Mouse (Mus musculus) forebrain, postnatal 0 days (tissue): ENCODE results near the gene Gm49776. TPM values are rescaled to one million over a fixed set of nuclear protein-coding genes. Genes with fewer than 3 reads are reported as not detected.
A peak's percentile ranks its signal among the peaks of the same experiment; 100 is the strongest.

Experiments
- ATAC-seq: fragments of 200-750 bp; cut with Nextera tagmentation; 2 replicates; pipeline ENCODE4 v1.8.0; 2017; ENCODE audit warnings: mild to moderate bottlenecking, moderate library complexity
- DNase-seq: peaks from one replicate; pipeline ENCODE4 v3.0.0-alpha.2; 2015
- H3K27ac ChIP-seq: fragments of 300-500 bp; sonication (generic); 2 replicates; pipeline ENCODE4 v1.5.1; 2014; ENCODE audit warnings: low read depth, mild to moderate bottlenecking, antibody characterized with exemption, low read length, moderate library complexity, mixed read lengths
- H3K27me3 ChIP-seq: fragments of 300-500 bp; sonication (generic); 2 replicates; pipeline ENCODE4 v1.6.1; 2014; ENCODE audit warnings: mild to moderate bottlenecking, low read length, mixed read lengths; ENCODE audit not compliant: insufficient read depth
- H3K36me3 ChIP-seq: fragments of 300-500 bp; sonication (generic); 2 replicates; pipeline ENCODE4 v1.6.1; 2014; ENCODE audit warnings: mild to moderate bottlenecking, moderate library complexity; ENCODE audit not compliant: insufficient read depth
- H3K4me1 ChIP-seq: fragments of 300-500 bp; sonication (generic); 2 replicates; pipeline ENCODE4 v1.6.1; 2014; ENCODE audit warnings: antibody characterized with exemption; ENCODE audit not compliant: insufficient read depth
- H3K4me2 ChIP-seq: fragments of 300-500 bp; sonication (generic); 2 replicates; pipeline ENCODE4 v1.6.1; 2014; ENCODE audit warnings: low read depth, mild to moderate bottlenecking, moderate library complexity
- H3K4me3 ChIP-seq: fragments of 300-500 bp; sonication (generic); 2 replicates; pipeline ENCODE4 v1.5.1; 2014; ENCODE audit warnings: low read depth, low read length, mixed read lengths
- H3K9ac ChIP-seq: fragments of 300-500 bp; sonication (generic); 2 replicates; pipeline ENCODE4 v1.6.1; 2014; ENCODE audit warnings: mild to moderate bottlenecking
- H3K9me3 ChIP-seq: fragments of 300-500 bp; sonication (generic); 2 replicates; pipeline ENCODE4 v1.6.1; 2016; ENCODE audit warnings: low read length
- CTCF ChIP-seq: sonication (generic); IDR thresholded peaks from 2 replicates; pipeline ENCODE4 v1.5.1; 2016; ENCODE audit warnings: antibody characterized with exemption, control low read depth, low read depth
- WGBS: fragments of 180-500 bp; shearing (Covaris S2); extraction: QIAGEN DNeasy Blood & Tissue Kit; methylation state at CpG from one replicate; pipeline ENCODE4 v1.1.7; 2014; 5-methylcytosine and 5-hydroxymethylcytosine counted together
- polyA plus RNA-seq: library from polyadenylated mRNA; unstranded; fragments of >200 nt; fragmentation: Nextera tagmentation; extraction: Ambion mirVana; gene quantifications from 2 replicates; pipeline ENCODE4 v1.2.1, GENCODE M21; 2015
- total RNA-seq: library from RNA; depleted of rRNA; stranded (reverse); fragments of >200 nt; gene quantifications from 2 replicates; pipeline ENCODE4 v1.2.3, GENCODE M21; 2014

Gene Gm49776
- total and polyA plus RNA-seq, 2 experiments from 2014 or later: 3.1 TPM; not detected in 1

DNA sequence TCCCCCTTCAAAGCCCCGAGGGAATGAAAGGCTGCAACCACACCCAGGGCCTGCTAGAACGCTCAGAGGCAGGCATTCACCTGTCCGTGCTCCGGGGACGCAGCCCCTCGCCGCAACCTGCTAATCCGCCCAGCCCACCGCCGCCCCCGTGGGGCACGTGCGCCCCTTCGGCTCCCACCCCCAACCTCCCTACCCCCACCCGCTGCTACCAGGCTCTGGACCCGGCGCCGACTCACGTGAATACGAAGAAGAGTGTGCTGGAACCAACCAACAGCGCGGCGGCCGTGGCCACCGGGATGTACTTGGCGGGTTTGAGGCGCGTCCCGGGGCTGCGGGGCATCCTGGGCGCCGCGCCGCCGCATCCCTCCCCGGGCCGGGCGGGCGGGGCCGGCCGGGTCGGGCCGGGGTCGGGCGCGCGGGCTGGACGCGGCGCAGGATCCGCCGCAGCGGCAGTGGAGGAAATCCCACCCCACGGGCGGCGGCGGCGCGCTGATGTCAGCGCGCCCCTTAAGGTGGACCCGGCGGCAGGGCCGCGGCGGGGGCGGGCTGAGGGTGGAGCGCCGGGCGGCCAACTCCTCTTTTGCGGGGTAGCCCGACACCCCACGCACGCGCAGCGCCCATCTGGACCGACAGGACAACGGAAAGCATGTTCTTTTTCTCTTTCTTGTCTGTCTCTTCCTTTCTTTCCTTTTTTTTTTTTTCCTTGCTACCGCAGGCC is 23.3 kb downstream of the Gm49776 start, which contains the start of gene Zdhhc8:
Zdhhc8 (minus strand) TSS at position 466 of the 718 bp plus-strand sequence.
- Histone ChIP-seq H3K4me1 (peaks cover 10% of the 10 kb centered on the region), H3K27me3 (no peaks in the 10 kb centered on the region), H3K9me3 (no peaks in the 10 kb centered on the region), H3K36me3 (peaks cover 18% of the 10 kb centered on the region), H3K4me3 (peak within 1 kb of the TSS; percentile 84), H3K27ac (peak within 1 kb of the TSS; percentile 89), H3K9ac (peak within 1 kb of the TSS; percentile 81), H3K4me2 (peak within 1 kb of the TSS; percentile 85)
- ATAC-seq (peak; percentile 90), DNase-seq (peak; percentile 84)
- TF ChIP-seq CTCF: no peak
- 1% methylated on average over 51 of the region's 79 CpGs for WGBS

DNA sequence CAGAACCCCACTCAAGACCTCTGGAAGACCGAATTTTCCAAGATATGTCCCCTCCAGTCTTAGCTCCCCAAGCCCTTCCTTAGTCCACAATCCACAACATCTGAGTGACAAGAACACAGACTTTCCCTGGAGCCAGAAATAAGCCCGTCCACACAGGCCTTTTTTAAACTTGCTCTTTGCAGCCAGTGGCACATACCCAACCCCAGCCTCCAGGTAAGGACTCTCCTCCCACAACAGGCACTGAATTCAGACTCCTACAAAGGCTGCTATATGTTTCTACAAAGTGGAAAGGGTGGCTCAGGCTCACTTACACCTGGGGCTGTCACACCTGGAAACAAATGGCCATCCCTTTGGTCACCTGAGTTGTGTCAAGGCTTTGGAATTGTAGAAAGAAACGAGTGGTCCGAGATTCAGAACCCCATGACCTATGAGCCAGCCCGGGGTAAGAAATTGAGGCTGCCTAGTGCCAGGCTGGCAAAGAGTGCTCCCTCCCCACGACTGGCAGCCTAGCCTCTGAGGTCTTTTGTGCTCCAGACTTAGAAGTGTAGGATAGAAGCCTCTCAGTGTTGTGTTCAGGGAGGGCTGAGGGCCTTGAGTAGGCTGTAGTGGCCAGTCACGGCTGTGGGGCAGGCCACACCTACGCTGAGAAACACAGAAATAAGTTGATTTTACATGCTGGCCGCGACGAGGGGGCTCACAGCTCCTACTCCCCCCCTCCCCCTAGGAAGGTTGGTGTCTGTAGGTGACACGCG is 24.0 kb downstream of the Gm49776 start:
- TF ChIP-seq CTCF: no peak
- peak overlapping the region; percentile 85 for H3K4me2 ChIP-seq
- DNase-seq (no peak), ATAC-seq (peak; percentile 4; the same call in 1 of the 2 replicates)
- H3K36me3 ChIP-seq: peaks cover 12% of the 10 kb centered on the region
- 16% methylated on average over 13 of the region's 13 CpGs for WGBS
- peak overlapping the region; percentile 89 for H3K27ac ChIP-seq
- H3K9ac ChIP-seq: peak overlapping the region; percentile 81
- peaks cover 10% of the 10 kb centered on the region for H3K4me1 ChIP-seq
- H3K9me3 ChIP-seq: no peaks in the 10 kb centered on the region
- H3K27me3 ChIP-seq: no peaks in the 10 kb centered on the region
- peak overlapping the region; percentile 84 for H3K4me3 ChIP-seq

DNA sequence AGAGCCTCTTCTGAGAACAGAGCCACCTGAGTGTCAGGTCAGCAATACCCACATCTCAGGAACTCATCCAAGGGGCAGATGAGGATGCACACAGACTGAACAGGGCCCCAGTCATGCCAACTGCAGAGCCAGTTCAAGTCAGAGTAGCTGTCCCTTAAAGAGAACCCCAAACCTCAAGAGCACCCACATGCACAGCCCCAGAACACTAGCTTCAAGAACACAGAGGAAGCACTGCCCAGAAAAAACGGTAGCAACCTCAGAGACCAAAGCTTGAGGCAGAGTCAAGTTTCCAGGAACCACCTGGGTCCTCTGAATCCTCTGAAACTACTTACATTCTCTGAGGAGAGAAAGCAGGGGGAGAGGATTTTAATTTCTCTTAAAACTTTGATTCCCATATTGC is 24.7 kb downstream of the Gm49776 start:
- peaks cover 10% of the 10 kb centered on the region for H3K4me1 ChIP-seq
- H3K4me3 ChIP-seq: no peak overlapping the region
- H3K27me3 ChIP-seq: no peaks in the 10 kb centered on the region
- ATAC-seq (no peak), DNase-seq (no peak)
- WGBS: 57% methylated on average over 1 of the region's 1 CpGs
- no peak for TF ChIP-seq CTCF
- no peak overlapping the region for H3K27ac ChIP-seq
- peaks cover 13% of the 10 kb centered on the region for H3K36me3 ChIP-seq
- peak overlapping the region; percentile 81; the same call in 1 of the 2 replicates for H3K9ac ChIP-seq
- H3K9me3 ChIP-seq: no peaks in the 10 kb centered on the region
- peak overlapping the region; percentile 85 for H3K4me2 ChIP-seq

DNA sequence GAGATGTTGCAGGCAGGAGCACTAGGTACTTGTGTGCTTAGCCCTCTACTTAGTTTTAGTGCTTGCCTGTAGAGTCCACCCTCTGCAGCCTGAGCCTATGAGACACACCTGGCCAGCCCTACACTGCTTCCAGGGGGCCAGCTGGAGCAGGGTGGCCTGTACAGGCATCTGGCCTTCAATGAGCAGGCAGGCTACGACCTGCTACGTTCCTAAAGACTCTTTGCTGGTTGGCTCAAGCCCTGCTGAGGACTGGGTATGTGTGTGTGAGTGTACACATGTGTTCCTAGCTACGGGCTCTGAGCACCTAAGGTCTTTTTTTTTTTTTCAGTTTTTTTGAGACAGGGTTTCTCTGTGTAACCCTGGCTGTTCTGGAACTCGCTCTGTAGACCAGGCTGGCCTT is 26.7 kb downstream of the Gm49776 start:
- no peak for DNase-seq
- H3K4me3 ChIP-seq: no peak overlapping the region
- no peak overlapping the region for H3K9ac ChIP-seq
- 86% methylated on average over 4 of the region's 4 CpGs for WGBS
- H3K4me2 ChIP-seq: no peak overlapping the region
- no peak for TF ChIP-seq CTCF
- no peak overlapping the region for H3K27ac ChIP-seq
- peaks cover 26% of the 10 kb centered on the region for H3K36me3 ChIP-seq
- H3K9me3 ChIP-seq: no peaks in the 10 kb centered on the region
- no peaks in the 10 kb centered on the region for H3K27me3 ChIP-seq
- peaks cover 10% of the 10 kb centered on the region for H3K4me1 ChIP-seq
- no peak for ATAC-seq

DNA sequence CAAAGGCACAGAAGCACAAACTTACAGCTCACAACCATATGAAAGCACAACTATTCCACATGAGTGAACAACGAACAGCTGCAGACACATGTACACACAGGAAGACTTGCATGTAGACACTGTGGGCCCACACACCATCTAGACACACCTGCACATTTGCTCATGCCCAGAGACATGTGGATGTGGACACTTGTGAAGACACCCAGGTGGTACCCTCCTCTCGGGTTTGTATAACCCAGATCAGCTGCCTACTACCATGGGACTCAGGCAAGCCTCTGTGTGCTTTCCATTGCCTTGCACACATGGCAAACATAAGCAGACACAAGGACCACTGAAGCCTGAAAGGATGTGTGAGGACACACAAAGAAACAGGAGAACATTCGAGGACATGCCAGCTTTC is 27.1 kb downstream of the Gm49776 start:
- Histone ChIP-seq H3K27me3 (no peaks in the 10 kb centered on the region), H3K9me3 (no peaks in the 10 kb centered on the region), H3K4me1 (peaks cover 10% of the 10 kb centered on the region), H3K36me3 (peaks cover 30% of the 10 kb centered on the region), H3K4me2 (no peak overlapping the region), H3K4me3 (no peak overlapping the region), H3K27ac (no peak overlapping the region), H3K9ac (no peak overlapping the region)
- WGBS: 84% methylated on average over 3 of the region's 3 CpGs
- ATAC-seq: no peak
- no peak for TF ChIP-seq CTCF
- no peak for DNase-seq

DNA sequence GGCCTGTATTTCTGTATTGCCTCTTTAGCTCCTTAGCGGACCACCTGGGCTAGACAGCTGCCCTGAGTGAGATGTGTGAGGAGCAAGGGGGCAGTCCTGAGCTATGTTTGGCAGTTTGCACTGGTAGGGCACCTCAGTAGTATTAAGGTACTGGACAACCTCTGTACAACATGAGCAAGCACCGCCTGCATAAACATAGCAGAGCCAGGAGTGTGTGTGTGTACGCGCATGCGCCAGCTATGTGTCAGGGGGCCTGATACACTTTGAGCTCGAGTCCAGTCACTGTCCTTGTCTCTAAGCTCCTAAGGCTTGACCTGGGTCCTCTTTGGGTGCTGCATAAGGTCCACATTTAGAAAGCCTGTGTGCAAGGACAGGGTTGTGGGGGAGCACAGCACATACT is 27.5 kb downstream of the Gm49776 start:
- TF ChIP-seq CTCF: no peak
- ATAC-seq (no peak), DNase-seq (no peak)
- H3K9ac ChIP-seq: no peak overlapping the region
- peaks cover 6% of the 10 kb centered on the region for H3K4me1 ChIP-seq
- 93% methylated on average over 6 of the region's 6 CpGs for WGBS
- no peaks in the 10 kb centered on the region for H3K27me3 ChIP-seq
- no peaks in the 10 kb centered on the region for H3K9me3 ChIP-seq
- no peak overlapping the region for H3K27ac ChIP-seq
- H3K4me3 ChIP-seq: no peak overlapping the region
- H3K36me3 ChIP-seq: peaks cover 34% of the 10 kb centered on the region
- H3K4me2 ChIP-seq: no peak overlapping the region

DNA sequence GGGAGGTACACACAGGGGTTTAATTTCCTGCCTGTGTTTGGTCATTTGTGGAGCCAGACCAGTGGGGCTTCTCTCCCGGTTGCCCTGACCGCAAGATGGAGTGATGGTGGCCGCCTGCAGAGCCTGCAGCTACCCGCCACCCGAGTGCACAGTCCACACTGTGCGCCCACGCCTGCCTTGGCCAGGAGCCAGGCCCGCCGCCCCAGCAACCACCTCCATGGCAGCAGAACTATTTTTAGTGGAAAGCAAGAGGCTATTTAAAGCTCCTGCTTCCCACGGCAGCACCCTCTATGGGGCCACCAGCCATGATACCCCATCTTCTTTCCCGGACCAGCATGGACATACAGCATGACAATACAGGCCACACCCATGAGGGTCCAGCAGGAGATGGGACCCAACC is 28.5 kb downstream of the Gm49776 start:
- Histone ChIP-seq H3K9ac (no peak overlapping the region), H3K27me3 (no peaks in the 10 kb centered on the region), H3K4me2 (peak overlapping the region; percentile 10; the same call in 1 of the 2 replicates), H3K9me3 (no peaks in the 10 kb centered on the region), H3K4me1 (peaks cover 5% of the 10 kb centered on the region), H3K4me3 (no peak overlapping the region), H3K27ac (no peak overlapping the region), H3K36me3 (peaks cover 44% of the 10 kb centered on the region)
- peak; percentile 25; the same call in 1 of the 2 replicates for ATAC-seq
- WGBS: 53% methylated on average over 11 of the region's 11 CpGs
- no peak for DNase-seq
- TF ChIP-seq CTCF: no peak
